Mouse (Mus musculus) embryonic facial prominence, embryonic 13.5 days (tissue): ENCODE results near the gene Cdhr4. TPM values are rescaled to one million over a fixed set of nuclear protein-coding genes. Genes with fewer than 3 reads are reported as not detected.
A peak's percentile ranks its signal among the peaks of the same experiment; 100 is the strongest.
"Not testable (repeated sequence)": the region's sequence is repeated elsewhere in the genome, so short reads cannot be mapped to it uniquely, and the experiment has no call there.

Experiments used
- ATAC-seq: fragments of 200-750 bp; cut with Nextera tagmentation; 2 replicates; pipeline ENCODE4 v1.8.0; 2017; ENCODE audit warnings: low read depth; ENCODE audit not compliant: insufficient number of reproducible peaks, insufficient read depth, low FRiP score, low TSS enrichment
- H3K27ac ChIP-seq: fragments of 300-500 bp; sonication (generic); 2 replicates; pipeline ENCODE4 v1.5.1; 2015; ENCODE audit warnings: moderate library complexity, mild to moderate bottlenecking, inconsistent platforms
- H3K27me3 ChIP-seq: fragments of 300-500 bp; sonication (generic); 2 replicates; pipeline ENCODE4 v1.6.1; 2015; ENCODE audit warnings: mild to moderate bottlenecking, inconsistent platforms
- H3K36me3 ChIP-seq: fragments of 300-500 bp; sonication (generic); 2 replicates; pipeline ENCODE4 v1.6.1; 2015; ENCODE audit warnings: mild to moderate bottlenecking, inconsistent platforms
- H3K4me1 ChIP-seq: fragments of 300-500 bp; sonication (generic); 2 replicates; pipeline ENCODE4 v1.6.1; 2015; ENCODE audit warnings: inconsistent platforms
- H3K4me2 ChIP-seq: fragments of 300-500 bp; sonication (generic); 2 replicates; pipeline ENCODE4 v1.6.1; 2015; ENCODE audit warnings: moderate library complexity, mild to moderate bottlenecking, inconsistent platforms
- H3K4me3 ChIP-seq: fragments of 300-500 bp; sonication (generic); 2 replicates; pipeline ENCODE4 v1.5.1; 2015; ENCODE audit warnings: mild to moderate bottlenecking, inconsistent platforms
- H3K9ac ChIP-seq: fragments of 300-500 bp; sonication (generic); 2 replicates; pipeline ENCODE4 v1.6.1; 2015; ENCODE audit warnings: mild to moderate bottlenecking, inconsistent platforms
- H3K9me3 ChIP-seq: fragments of 300-500 bp; sonication (generic); 2 replicates; pipeline ENCODE4 v1.6.1; 2016; ENCODE audit warnings: inconsistent platforms
- WGBS: fragments of 180-500 bp; shearing (Covaris S2); methylation state at CpG from one replicate; pipeline ENCODE4 v1.1.7; 2015; ENCODE audit warnings: mixed read lengths; 5-methylcytosine and 5-hydroxymethylcytosine counted together
- polyA plus RNA-seq: library from polyadenylated mRNA; unstranded; fragments of >200 nt; fragmentation: Nextera tagmentation; extraction: Ambion mirVana; gene quantifications from 2 replicates; pipeline ENCODE4 v1.2.1, GENCODE M21; 2015

Gene Cdhr4
- polyA plus RNA-seq, 1 experiment from 2014 or later: 13.0 TPM

- no peak overlapping the region for H3K27ac ChIP-seq
- H3K27me3 ChIP-seq: no peaks in the 10 kb centered on the region
- no peak for ATAC-seq
- H3K4me3 ChIP-seq: no peak overlapping the region
- H3K9me3 ChIP-seq: no peaks in the 10 kb centered on the region
- no peak overlapping the region for H3K9ac ChIP-seq
- 65% methylated on average over 2 of the region's 2 CpGs for WGBS
- H3K4me2 ChIP-seq: no peak overlapping the region
- no peaks in the 10 kb centered on the region for H3K36me3 ChIP-seq
- peaks cover 8% of the 10 kb centered on the region for H3K4me1 ChIP-seq
Measured at GRCm38 (mm10) chr9:107994464-107994863, 2.2 kb downstream of the Cdhr4 start.

- Histone ChIP-seq H3K4me2 (no peak overlapping the region), H3K4me3 (no peak overlapping the region), H3K9me3 (no peaks in the 10 kb centered on the region), H3K9ac (no peak overlapping the region), H3K27me3 (no peaks in the 10 kb centered on the region), H3K27ac (no peak overlapping the region), H3K4me1 (peaks cover 8% of the 10 kb centered on the region), H3K36me3 (no peaks in the 10 kb centered on the region)
- WGBS: 93% methylated on average over 21 of the region's 21 CpGs
- no peak for ATAC-seq
Measured at GRCm38 (mm10) chr9:107995513-107995912, 3.2 kb downstream of the Cdhr4 start.

GRCm38 (mm10) chr9:107996049-107996448 is 3.8 kb downstream of the Cdhr4 start, which contains the start of gene Gm20662:
Gene Gm20662 (plus strand): TSS chr9:107996349.
- no peaks in the 10 kb centered on the region for H3K27me3 ChIP-seq
- no peak within 1 kb of the TSS for H3K4me2 ChIP-seq
- H3K27ac ChIP-seq: no peak within 1 kb of the TSS
- peaks cover 8% of the 10 kb centered on the region for H3K4me1 ChIP-seq
- 90% methylated on average over 5 of the region's 5 CpGs for WGBS
- no peak within 1 kb of the TSS for H3K4me3 ChIP-seq
- no peak within 1 kb of the TSS for H3K9ac ChIP-seq
- no peaks in the 10 kb centered on the region for H3K9me3 ChIP-seq
- ATAC-seq: no peak
- no peaks in the 10 kb centered on the region for H3K36me3 ChIP-seq

- ATAC-seq: peak; percentile 99
- Histone ChIP-seq H3K4me2 (peak within 1 kb of the TSS; percentile 83), H3K9ac (peak within 1 kb of the TSS; percentile 98), H3K4me1 (peaks cover 26% of the 10 kb centered on the region), H3K27ac (peak within 1 kb of the TSS; percentile 93), H3K9me3 (no peaks in the 10 kb centered on the region), H3K36me3 (peaks cover under 1% of the 10 kb centered on the region; the same call in 1 of the 2 replicates), H3K4me3 (peak within 1 kb of the TSS; percentile 99), H3K27me3 (no peaks in the 10 kb centered on the region)
- WGBS: under 1% methylated on average over 51 of the region's 51 CpGs
Measured at GRCm38 (mm10) chr9:108001922-108002770, 9.8 kb downstream of the Cdhr4 start, which contains the start of gene Ip6k1. Gene Ip6k1 (plus strand): TSS chr9:108002501.

- Histone ChIP-seq H3K4me2 (peak overlapping the region; percentile 69), H3K9ac (peak overlapping the region; percentile 98), H3K4me1 (peaks cover 26% of the 10 kb centered on the region), H3K36me3 (peaks cover 3% of the 10 kb centered on the region; the same call in 1 of the 2 replicates), H3K4me3 (peak overlapping the region; percentile 99), H3K9me3 (no peaks in the 10 kb centered on the region), H3K27ac (peak overlapping the region; percentile 93), H3K27me3 (no peaks in the 10 kb centered on the region)
- no peak; the same call in 1 of the 2 replicates for ATAC-seq
- WGBS: under 1% methylated on average over 50 of the region's 50 CpGs
Measured at GRCm38 (mm10) chr9:108002778-108003530, 10.7 kb downstream of the Cdhr4 start.

- peak overlapping the region; percentile 93 for H3K27ac ChIP-seq
Measured at GRCm38 (mm10) chr9:108003531-108003890, 11.2 kb downstream of the Cdhr4 start.

GRCm38 (mm10) chr9:108008041-108008440 is 15.7 kb downstream of the Cdhr4 start:
- Histone ChIP-seq H3K27me3 (no peaks in the 10 kb centered on the region), H3K27ac (no peak overlapping the region), H3K4me1 (peaks cover 19% of the 10 kb centered on the region), H3K4me3 (no peak overlapping the region), H3K9me3 (no peaks in the 10 kb centered on the region), H3K4me2 (no peak overlapping the region), H3K36me3 (peaks cover 9% of the 10 kb centered on the region; the same call in 1 of the 2 replicates), H3K9ac (no peak overlapping the region)
- ATAC-seq: no peak
- 92% methylated on average over 5 of the region's 5 CpGs for WGBS

More at GRCm38 (mm10) chr9:108003531-108003890, 11.2 kb downstream of the Cdhr4 start:
- peak overlapping the region; percentile 99 for H3K4me3 ChIP-seq
- peak overlapping the region; percentile 98 for H3K9ac ChIP-seq
- H3K4me2 ChIP-seq: peak overlapping the region; percentile 69
- H3K36me3 ChIP-seq: peaks cover 3% of the 10 kb centered on the region; the same call in 1 of the 2 replicates
- no peaks in the 10 kb centered on the region for H3K27me3 ChIP-seq
- no peak for ATAC-seq
- 11% methylated on average over 8 of the region's 8 CpGs for WGBS
- H3K9me3 ChIP-seq: no peaks in the 10 kb centered on the region
- H3K4me1 ChIP-seq: peaks cover 26% of the 10 kb centered on the region

- no peak for ATAC-seq
- no peak overlapping the region for H3K4me3 ChIP-seq
- H3K4me2 ChIP-seq: no peak overlapping the region
- H3K27me3 ChIP-seq: no peaks in the 10 kb centered on the region
- H3K36me3 ChIP-seq: peaks cover 15% of the 10 kb centered on the region; the same call in 1 of the 2 replicates
- peaks cover 2% of the 10 kb centered on the region for H3K4me1 ChIP-seq
- no peak overlapping the region for H3K27ac ChIP-seq
- H3K9me3 ChIP-seq: no peaks in the 10 kb centered on the region
- no peak overlapping the region for H3K9ac ChIP-seq
Measured at GRCm38 (mm10) chr9:108010385-108010784, 18.1 kb downstream of the Cdhr4 start.

- ATAC-seq, H3K4me3 ChIP-seq, H3K9ac ChIP-seq, H3K27me3 ChIP-seq, H3K27ac ChIP-seq, H3K4me1 ChIP-seq, H3K9me3 ChIP-seq, H3K4me2 ChIP-seq: not testable (repeated sequence)
- 89% methylated on average over 2 of the region's 2 CpGs for WGBS
- peaks cover 17% of the 10 kb centered on the region for H3K36me3 ChIP-seq
Measured at GRCm38 (mm10) chr9:108013577-108013976, 21.3 kb downstream of the Cdhr4 start.

- Histone ChIP-seq H3K4me3 (no peak overlapping the region), H3K27ac (no peak overlapping the region), H3K4me1 (no peaks in the 10 kb centered on the region; the same call in 1 of the 2 replicates), H3K9ac (no peak overlapping the region), H3K4me2 (no peak overlapping the region), H3K27me3 (no peaks in the 10 kb centered on the region), H3K9me3 (no peaks in the 10 kb centered on the region), H3K36me3 (peaks cover 17% of the 10 kb centered on the region)
- whole genome bisulfite sequencing: 83% methylated on average over 3 of the region's 3 CpGs
- no peak for ATAC-seq
Measured at GRCm38 (mm10) chr9:108017127-108017526, 24.8 kb downstream of the Cdhr4 start.

- Histone ChIP-seq H3K4me2 (no peak overlapping the region), H3K36me3 (peaks cover 22% of the 10 kb centered on the region), H3K9ac (no peak overlapping the region), H3K4me1 (no peaks in the 10 kb centered on the region; the same call in 1 of the 2 replicates), H3K4me3 (no peak overlapping the region), H3K27ac (no peak overlapping the region), H3K27me3 (no peaks in the 10 kb centered on the region), H3K9me3 (no peaks in the 10 kb centered on the region)
- WGBS: 95% methylated on average over 1 of the region's 1 CpGs
- no peak for ATAC-seq
Measured at GRCm38 (mm10) chr9:108020741-108021140, 28.4 kb downstream of the Cdhr4 start.
